Mouse (Mus musculus): ENCODE measurements around the gene Tsc22d4. TPM values are rescaled to one million over a fixed set of nuclear protein-coding genes. Genes with fewer than 3 reads are reported as not detected.
"Not testable (repeated sequence)": the region's sequence is repeated elsewhere in the genome, so short reads cannot be mapped to it uniquely, and the experiment has no call there.

The Tsc22d4 gene
- total RNA-seq, 1 experiment from 2014 or later = 86.7 TPM

DNA sequence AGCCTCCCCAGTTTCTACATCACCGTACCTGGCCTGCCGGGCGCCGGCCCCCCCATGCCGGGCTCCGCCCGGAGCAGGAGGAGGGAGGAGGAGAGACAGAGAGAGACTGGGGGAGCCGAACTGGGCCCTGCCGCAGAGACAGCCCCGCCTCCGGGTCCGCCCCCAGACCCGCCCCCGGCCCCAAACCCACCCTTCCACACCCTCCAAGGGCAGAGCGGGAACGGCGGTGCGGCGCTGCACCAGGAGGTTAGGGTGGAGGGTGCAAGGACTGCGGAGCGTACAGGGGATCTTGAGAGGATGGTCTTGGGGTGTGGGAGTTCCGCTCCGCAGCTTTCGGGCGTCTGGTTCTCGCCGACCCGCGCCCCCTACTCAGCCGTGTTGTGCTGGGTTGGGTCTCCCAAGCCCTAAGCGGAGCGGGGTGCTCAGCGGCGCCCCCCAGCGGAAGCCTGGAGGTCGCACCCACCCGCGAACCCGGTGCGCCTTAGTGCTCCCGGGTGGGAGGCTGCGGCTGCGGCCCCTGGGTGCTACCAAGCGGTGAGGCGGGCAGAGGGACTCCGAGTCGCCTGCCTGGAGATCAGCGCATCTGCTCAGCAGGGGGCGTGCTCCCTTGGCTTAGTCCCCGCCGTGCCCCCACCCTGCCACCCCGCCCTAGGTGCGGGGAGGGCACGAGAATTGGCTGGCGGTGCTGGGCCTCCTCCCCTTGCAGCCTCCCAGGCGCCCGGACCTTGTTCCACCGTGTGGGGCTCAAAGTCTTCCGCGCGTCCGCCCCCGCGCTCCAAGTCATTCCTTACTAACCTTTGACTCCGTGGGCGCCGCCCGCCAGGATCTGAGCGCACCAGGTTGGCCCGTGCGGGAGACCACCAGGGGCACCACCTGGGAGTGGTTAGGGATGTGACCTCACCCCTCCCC is 4.3 kb upstream of the Tsc22d4 start, which contains the start of gene Nyap1:
Gene Nyap1 (minus strand): TSS at position 585 of the 909 bp plus-strand sequence.
- ATAC-seq (replicated peaks; ENCODE audit: low read depth, poor library complexity, severe bottlenecking) = peak; percentile 43

- ATAC-seq (replicated peaks; ENCODE audit: low read depth, poor library complexity, severe bottlenecking) = no peak
These were observed 3.5 kb upstream of the Tsc22d4 start for GRCm38 (mm10) chr5:137742048-137742447.

DNA sequence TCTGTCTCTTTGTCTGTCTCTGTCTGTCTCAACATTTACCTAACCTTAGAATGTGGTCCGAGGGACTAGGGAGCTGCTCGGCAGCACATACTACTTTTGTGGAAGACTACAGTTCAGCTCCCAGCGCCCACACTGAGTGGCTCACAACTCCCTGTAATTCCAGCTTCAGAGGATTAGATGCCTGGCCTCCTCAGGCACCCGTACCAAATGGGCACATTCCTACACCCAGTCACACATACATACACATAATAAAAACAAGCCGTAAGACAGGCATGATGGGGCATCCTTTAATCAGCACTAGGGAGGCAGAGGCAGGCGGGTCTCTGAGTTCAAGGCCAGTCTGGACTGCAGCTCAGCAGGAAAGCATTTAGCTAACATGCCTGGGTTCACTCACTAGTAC is 2.7 kb upstream of the Tsc22d4 start:
- no peak for ATAC-seq (replicated peaks; ENCODE audit: low read depth, poor library complexity, severe bottlenecking)

DNA sequence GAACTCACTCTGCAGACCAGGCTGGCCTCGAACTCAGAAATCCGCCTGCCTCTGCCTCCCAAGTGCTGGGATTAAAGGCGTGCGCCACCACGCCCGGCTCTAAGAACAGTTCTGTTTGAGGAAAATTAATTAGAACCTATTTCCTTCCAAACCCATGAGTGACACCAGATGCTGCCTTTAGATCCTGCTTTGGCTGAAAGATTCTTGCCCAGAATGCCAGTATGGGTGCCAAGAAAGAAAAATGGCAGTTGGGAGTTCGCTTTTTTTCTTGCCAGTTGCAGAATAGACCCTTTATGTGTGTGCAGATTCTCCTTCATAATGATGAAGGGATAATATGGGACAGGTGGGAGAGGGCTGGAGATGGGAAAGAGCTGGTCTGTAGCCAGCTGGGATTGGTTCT is 1.3 kb upstream of the Tsc22d4 start:
- ATAC-seq (replicated peaks; ENCODE audit: low read depth, poor library complexity, severe bottlenecking) = no peak

GRCm38 (mm10) chr5:137746282-137746850 is 836 bp downstream of the Tsc22d4 start:
- peak; percentile 17 for ATAC-seq (replicated peaks; ENCODE audit: low read depth, poor library complexity, severe bottlenecking)

DNA sequence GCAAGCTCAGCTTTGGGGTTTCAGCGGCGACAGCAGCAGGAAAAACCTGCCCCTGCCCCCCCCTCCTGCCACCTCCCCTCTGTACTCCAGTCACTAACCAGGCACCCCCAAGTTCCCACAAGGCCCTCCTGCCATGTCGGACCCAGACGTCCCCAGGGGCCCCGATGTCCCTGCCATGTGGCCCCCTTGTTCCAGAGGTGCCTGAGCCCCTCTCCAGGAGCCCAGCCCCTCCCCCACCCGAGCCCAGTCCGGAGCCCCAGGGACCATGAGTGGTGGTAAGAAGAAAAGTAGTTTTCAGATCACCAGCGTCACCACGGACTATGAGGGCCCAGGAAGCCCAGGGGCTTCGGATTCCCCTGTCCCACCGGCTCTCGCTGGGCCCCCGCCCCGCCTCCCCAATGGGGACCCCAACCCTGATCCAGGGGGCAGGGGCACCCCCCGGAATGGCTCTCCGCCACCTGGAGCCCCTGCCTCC is 1.4 kb downstream of the Tsc22d4 start:
- ATAC-seq (replicated peaks; ENCODE audit: low read depth, poor library complexity, severe bottlenecking) = no peak

DNA sequence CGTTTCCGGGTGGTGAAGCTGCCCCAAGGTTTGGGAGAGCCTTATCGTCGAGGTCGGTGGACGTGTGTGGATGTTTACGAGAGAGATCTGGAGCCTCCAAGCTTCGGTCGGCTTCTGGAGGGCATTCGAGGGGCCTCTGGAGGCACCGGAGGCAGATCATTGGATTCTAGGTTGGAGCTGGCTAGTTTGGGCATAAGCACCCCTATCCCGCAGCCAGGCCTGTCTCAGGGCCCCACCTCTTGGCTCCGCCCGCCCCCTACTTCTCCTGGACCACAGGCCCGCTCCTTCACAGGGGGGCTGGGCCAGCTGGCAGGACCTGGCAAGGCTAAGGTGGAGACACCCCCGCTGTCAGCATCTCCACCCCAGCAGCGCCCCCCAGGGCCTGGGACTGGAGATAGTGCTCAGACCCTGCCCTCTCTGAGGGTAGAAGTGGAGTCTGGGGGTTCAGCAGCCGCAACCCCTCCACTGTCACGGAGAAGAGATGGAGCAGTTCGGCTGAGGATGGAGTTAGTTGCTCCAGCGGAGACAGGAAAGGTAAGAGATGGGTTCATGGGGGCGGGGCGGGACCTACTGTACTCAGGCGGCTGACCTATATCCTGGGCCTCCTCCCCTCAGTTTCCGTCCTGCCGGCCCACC is 1.9 kb downstream of the Tsc22d4 start:
- ATAC-seq (replicated peaks; ENCODE audit: low read depth, poor library complexity, severe bottlenecking) = 0 out of 2 replicates have a peak, but pooled peaks have one; percentile 11

GRCm38 (mm10) chr5:137748130-137748770 is 2.7 kb downstream of the Tsc22d4 start:
- ATAC-seq (replicated peaks; ENCODE audit: low read depth, poor library complexity, severe bottlenecking) = peak; percentile 29

- ATAC-seq (replicated peaks; ENCODE audit: low read depth, poor library complexity, severe bottlenecking) = no peak
These were observed 3.8 kb downstream of the Tsc22d4 start for GRCm38 (mm10) chr5:137749196-137749836.

GRCm38 (mm10) chr5:137750212-137750611 is 4.7 kb downstream of the Tsc22d4 start:
- ATAC-seq (replicated peaks; ENCODE audit: low read depth, poor library complexity, severe bottlenecking) = not testable (repeated sequence)

GRCm38 (mm10) chr5:137751221-137751887 is 5.8 kb downstream of the Tsc22d4 start:
- ATAC-seq (replicated peaks; ENCODE audit: low read depth, poor library complexity, severe bottlenecking) = no peak

GRCm38 (mm10) chr5:137751988-137752387 is 6.5 kb downstream of the Tsc22d4 start:
- no peak for ATAC-seq (replicated peaks; ENCODE audit: low read depth, poor library complexity, severe bottlenecking)

DNA sequence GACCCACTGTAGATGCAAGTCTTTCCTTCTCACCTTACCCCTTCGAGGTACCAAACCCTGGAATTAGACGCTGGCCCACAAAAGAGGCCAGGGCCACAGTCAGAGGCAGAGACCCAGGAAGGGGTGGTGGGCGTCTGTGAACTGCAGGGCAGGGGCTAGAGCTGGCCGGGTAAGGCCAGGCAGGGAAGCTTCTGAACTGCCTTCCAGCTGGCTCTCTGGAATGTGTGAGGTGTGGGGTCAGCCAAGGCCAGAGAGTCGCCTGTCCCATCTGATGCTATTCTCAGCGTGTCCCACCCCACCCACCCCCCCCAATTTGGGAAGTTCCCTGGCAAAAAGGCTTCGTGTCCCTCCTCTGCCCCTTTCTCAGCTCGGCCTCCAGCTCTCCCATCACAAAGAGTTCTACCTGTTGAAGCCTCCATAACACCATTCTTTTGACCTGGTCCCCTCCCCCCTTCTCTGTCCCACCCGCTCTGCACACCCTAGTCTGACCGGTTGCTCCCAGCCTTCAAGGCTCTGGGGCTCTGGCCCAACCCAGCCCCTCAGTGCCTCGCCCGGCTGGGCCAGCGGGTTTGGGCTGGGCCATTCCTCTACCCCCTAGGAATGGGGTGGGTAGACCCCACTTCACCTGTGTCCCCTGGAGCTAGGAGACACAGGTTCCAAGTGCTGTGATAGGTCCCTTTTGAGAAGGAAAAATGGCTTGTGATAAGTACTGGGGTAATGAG is 7.7 kb downstream of the Tsc22d4 start:
- ATAC-seq (replicated peaks; ENCODE audit: low read depth, poor library complexity, severe bottlenecking) = no peak

- no peak for ATAC-seq (replicated peaks; ENCODE audit: low read depth, poor library complexity, severe bottlenecking)
These were observed 9.9 kb downstream of the Tsc22d4 start for GRCm38 (mm10) chr5:137755425-137755824.

DNA sequence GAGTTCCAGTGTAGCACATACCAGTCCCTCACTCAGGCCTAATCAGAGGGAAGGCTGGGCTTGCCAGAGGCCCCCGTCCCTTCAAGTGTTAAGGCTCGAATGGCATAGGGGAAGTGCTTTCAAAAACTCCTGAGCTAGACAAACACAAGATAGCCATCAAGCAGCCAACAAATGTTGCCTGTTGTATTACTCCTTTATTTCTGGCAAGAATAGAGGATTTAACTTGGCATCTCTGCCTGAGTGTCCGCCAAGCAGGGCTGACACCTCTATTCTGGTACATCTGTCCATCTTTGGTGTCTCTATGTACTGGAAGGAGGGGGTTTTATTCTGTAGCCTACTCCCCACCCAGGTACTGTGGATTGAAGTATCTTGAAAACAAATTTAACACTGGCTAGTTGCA is 10.6 kb downstream of the Tsc22d4 start:
- no peak for ATAC-seq (replicated peaks; ENCODE audit: low read depth, poor library complexity, severe bottlenecking)

- ATAC-seq (replicated peaks; ENCODE audit: low read depth, poor library complexity, severe bottlenecking) = peak; percentile 67
These were observed 11.5 kb downstream of the Tsc22d4 start for GRCm38 (mm10) chr5:137756882-137757661.

GRCm38 (mm10) chr5:137757887-137758286 is 12.4 kb downstream of the Tsc22d4 start:
- ATAC-seq (replicated peaks; ENCODE audit: low read depth, poor library complexity, severe bottlenecking) = no peak
